Mouse (Mus musculus): Measurements from ENCODE around the gene Tepp. TPM values are rescaled to one million over a fixed set of nuclear protein-coding genes. Genes with fewer than 3 reads are reported as not detected.

Tepp gene
- polyA plus RNA-seq, 1 experiment from 2014 or later = not detected

DNA sequence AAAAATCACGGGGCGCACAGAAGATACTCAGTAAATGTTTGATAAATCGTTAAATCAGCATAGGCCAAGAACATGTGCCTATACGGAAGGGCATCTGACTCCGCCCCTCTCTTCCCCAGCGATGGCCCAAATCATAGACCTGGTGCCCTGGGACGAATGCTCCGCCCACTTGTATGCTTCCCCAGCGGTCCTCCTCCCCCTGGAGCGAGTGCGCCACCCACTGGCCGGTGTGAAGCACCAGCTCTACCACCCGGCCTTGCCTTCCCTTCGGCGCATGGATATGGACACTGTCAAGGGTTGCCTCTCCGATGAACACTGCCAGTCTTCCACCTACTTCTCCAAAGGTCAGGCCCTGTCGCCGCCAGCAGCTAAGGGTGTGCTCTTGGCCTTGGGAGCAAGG is 2.5 kb downstream of the Tepp start:
- ATAC-seq (ENCODE audit: low FRiP score, low read depth) = no peak
- H3K9ac ChIP-seq (replicated peaks) = no peak overlapping the region
- H3K27ac ChIP-seq (replicated peaks) = no peak overlapping the region
- peaks cover 17% of the 10 kb centered on the region for H3K4me1 ChIP-seq
- H3K27me3 ChIP-seq = no peaks in the 10 kb centered on the region
- no peak overlapping the region for H3K4me2 ChIP-seq (replicated peaks)
- WGBS = 70% methylated on average over 18 of the region's 18 CpGs
- H3K4me3 ChIP-seq = no peak overlapping the region
- no peaks in the 10 kb centered on the region for H3K9me3 ChIP-seq
- H3K36me3 ChIP-seq = no peaks in the 10 kb centered on the region

DNA sequence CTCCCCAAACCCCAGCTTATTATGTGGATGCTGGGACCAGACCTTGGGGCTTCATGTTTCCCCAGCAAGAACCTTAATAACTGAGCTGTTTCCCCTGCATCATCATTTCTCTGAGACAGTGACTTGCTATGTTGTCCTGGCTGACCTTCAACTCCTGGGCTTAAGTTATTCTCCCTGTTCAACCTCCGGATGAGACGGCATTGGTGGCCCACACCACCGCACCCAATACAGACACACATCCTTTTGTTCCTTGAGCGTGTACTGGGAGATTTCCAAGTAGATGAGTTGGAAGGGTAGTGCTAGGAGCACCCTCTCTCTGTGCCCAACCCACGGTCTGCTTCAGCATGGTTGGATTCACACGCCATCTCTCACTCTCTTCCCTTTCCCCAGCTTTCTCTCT is 3.5 kb downstream of the Tepp start:
- peaks cover 6% of the 10 kb centered on the region; the same call in 1 of the 2 replicates for H3K27me3 ChIP-seq
- no peaks in the 10 kb centered on the region for H3K36me3 ChIP-seq
- no peak overlapping the region for H3K4me2 ChIP-seq (replicated peaks)
- H3K4me3 ChIP-seq = no peak overlapping the region
- no peak overlapping the region for H3K9ac ChIP-seq (replicated peaks)
- no peaks in the 10 kb centered on the region for H3K9me3 ChIP-seq
- WGBS = 92% methylated on average over 6 of the region's 6 CpGs
- H3K4me1 ChIP-seq = peaks cover 17% of the 10 kb centered on the region
- ATAC-seq (ENCODE audit: low FRiP score, low read depth) = no peak
- no peak overlapping the region for H3K27ac ChIP-seq (replicated peaks)

DNA sequence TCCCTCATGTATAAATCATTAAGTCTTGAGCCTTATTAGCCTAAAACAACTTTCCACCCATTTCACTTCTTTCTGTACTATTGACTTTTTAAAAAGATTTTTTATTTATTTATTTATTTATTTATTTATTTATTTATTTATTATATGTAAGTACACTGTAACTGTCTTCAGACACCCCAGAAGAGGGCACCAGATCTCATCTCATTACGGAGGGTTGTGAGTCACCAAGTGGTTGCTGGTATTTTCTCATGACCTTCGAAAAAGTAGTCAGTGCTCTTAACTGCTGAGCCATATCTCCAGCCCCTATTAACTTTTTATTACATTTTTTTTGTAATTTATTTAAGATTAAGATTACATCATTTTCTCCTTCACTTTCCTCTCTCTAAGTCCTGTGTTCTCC is 4.3 kb downstream of the Tepp start:
- Histone ChIP-seq H3K4me2 (replicated peaks) (no peak overlapping the region), H3K9me3 (no peaks in the 10 kb centered on the region), H3K4me1 (peaks cover 17% of the 10 kb centered on the region), H3K27me3 (peaks cover 11% of the 10 kb centered on the region), H3K4me3 (no peak overlapping the region), H3K27ac (replicated peaks) (no peak overlapping the region), H3K9ac (replicated peaks) (no peak overlapping the region), H3K36me3 (no peaks in the 10 kb centered on the region)
- whole genome bisulfite sequencing = 86% methylated on average over 2 of the region's 2 CpGs
- no peak for ATAC-seq (ENCODE audit: low FRiP score, low read depth)

DNA sequence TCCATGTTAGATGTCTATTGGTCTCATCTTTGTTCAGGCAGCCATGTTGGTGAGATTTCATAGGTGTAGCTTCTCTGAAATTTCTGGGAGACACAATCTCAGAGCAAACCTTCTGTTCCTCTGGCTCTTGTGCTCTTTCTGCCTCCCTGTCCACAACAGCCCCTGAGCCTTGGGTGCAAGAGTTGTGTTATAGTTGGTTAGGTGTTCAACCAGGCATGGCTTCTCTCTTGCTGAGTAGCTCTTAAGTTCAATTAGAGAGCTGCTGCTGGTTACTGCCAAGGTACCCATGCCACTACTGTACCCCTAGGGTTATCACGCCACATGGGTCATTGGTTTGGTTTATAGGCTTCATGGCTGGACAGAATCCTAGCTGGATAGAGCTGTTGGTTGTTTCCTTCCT is 5.0 kb downstream of the Tepp start:
- Histone ChIP-seq H3K27ac (replicated peaks) (no peak overlapping the region), H3K36me3 (no peaks in the 10 kb centered on the region), H3K4me2 (replicated peaks) (no peak overlapping the region), H3K4me3 (no peak overlapping the region), H3K27me3 (peaks cover 17% of the 10 kb centered on the region), H3K4me1 (peaks cover 19% of the 10 kb centered on the region), H3K9me3 (no peaks in the 10 kb centered on the region), H3K9ac (replicated peaks) (no peak overlapping the region)
- ATAC-seq (ENCODE audit: low FRiP score, low read depth) = no peak
- WGBS = 100% methylated on average over 1 of the region's 1 CpGs

DNA sequence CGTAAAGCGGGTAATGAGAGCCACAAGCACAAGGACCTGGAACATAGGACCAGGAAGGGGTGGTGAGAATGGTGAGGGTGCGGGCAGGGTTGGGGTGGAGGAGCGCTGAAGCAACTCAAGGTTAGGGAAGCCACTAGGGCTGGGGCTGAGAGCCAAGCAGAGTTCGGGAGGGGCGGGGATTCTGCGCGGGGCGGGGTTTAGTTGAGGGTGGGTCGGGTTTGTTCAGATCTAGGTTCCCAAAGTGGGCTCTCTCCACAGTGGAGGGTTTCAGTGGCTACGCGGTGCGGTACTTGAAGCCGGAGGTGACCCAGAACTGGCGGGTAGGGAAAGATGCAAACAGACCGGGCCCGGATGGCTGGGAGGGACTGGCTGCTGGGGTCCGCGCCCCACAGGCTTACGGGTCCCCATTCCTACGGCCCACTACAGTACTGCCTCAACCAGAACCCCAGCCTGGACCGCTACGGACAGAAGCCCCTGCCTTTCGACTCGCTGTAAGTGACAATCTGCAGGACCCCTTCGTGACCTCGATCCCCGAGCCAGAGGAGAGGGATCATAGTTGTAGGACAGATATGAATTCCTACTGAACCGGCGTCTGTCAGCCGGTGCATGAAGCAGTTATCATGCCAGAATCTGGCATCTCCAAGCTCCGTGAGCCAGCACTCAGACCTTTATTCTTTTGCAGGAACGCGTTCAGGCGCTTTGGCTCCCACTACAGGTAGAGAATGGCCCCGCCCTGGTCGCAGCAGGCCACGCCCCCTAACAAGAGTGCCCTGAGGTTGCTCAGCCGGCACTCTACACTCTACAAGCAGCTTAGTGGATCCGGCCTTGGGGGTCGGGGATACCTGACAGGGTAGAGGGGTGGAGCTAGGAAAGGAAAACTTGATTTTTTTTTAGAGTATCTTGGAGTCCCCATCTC is 10.1 kb downstream of the Tepp start:
- Histone ChIP-seq H3K9me3 (no peaks in the 10 kb centered on the region), H3K36me3 (peaks cover 14% of the 10 kb centered on the region), H3K27ac (replicated peaks) (no peak overlapping the region), H3K4me2 (replicated peaks) (peak overlapping the region; percentile 70), H3K4me3 (peak overlapping the region; percentile 39), H3K9ac (replicated peaks) (no peak overlapping the region; the same call in 1 of the 2 replicates), H3K27me3 (peaks cover 25% of the 10 kb centered on the region), H3K4me1 (peaks cover 20% of the 10 kb centered on the region)
- 2% methylated on average over 37 of the region's 41 CpGs for WGBS
- ATAC-seq (ENCODE audit: low FRiP score, low read depth) = peak; percentile 64

DNA sequence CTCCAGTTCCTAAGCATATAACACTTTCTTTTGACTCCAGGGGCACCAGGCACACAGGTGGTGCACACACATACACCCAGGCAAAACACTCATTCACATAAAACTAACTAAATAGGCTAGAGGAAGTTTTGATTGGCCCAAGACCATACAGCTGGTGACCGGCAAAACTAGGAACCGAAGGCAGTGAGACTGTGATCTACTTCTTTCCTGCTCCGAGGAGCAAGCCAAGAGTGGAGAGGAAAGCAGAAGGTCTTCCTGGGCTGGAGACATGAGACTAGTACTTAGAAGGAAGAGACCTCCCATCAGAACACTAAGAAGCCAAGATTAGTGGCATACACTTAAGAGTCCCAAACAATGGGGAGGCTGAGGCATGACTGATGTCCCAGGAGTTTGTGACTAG is 12.8 kb downstream of the Tepp start:
- WGBS = 84% methylated on average over 3 of the region's 3 CpGs
- ATAC-seq (ENCODE audit: low FRiP score, low read depth) = no peak

DNA sequence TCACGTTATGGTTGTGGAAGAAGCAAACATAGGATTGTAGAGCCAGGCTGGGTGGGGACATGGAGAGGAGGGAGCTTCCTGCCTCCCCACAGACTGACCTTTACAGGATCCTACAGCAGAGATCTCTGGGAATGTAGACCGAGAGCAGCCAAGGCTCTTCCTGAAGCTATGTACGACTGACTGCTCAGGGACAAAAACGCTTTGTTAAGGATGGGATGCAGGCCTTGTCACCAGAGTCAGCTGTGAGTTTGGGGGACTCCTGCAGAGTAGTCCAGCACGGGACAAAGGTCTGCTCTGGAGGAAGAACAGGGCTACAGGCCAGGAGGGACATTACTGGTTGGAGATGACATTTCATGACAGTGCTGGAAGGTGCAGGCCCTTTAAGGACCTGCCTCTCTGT is 14.3 kb downstream of the Tepp start:
- no peak overlapping the region for H3K27ac ChIP-seq (replicated peaks)
- H3K4me2 ChIP-seq (replicated peaks) = no peak overlapping the region
- no peak overlapping the region for H3K4me3 ChIP-seq
- H3K9ac ChIP-seq (replicated peaks) = no peak overlapping the region
- WGBS = 48% methylated on average over 5 of the region's 5 CpGs
- ATAC-seq (ENCODE audit: low FRiP score, low read depth) = no peak
- H3K4me1 ChIP-seq = peaks cover 31% of the 10 kb centered on the region
- no peaks in the 10 kb centered on the region for H3K9me3 ChIP-seq
- peaks cover 54% of the 10 kb centered on the region for H3K36me3 ChIP-seq
- peaks cover 15% of the 10 kb centered on the region for H3K27me3 ChIP-seq

More for the DNA sequence above, 12.8 kb downstream of the Tepp start:
- Histone ChIP-seq H3K4me3 (no peak overlapping the region), H3K4me1 (peaks cover 29% of the 10 kb centered on the region), H3K9me3 (no peaks in the 10 kb centered on the region), H3K4me2 (replicated peaks) (no peak overlapping the region), H3K27ac (replicated peaks) (no peak overlapping the region), H3K36me3 (peaks cover 39% of the 10 kb centered on the region), H3K9ac (replicated peaks) (no peak overlapping the region), H3K27me3 (peaks cover 24% of the 10 kb centered on the region)

DNA sequence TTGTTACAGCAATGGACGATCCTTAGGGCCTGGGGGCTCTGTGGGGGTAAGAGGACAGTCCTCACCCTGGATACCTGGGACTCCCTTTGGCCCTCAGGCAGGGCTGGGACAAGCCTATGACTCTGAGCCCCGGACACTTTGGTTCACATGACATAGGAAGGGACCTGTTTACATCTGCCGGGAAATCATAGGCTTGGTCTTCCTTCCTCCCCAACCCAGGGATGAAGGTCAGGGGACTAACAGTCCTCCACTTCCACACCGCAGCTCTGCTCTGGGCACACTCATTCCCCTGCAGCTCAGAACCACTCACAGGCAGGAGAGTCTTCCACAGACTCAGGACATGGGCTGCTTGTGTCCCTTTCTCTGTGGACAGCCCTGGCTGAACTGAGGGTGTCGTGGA is 16.5 kb downstream of the Tepp start:
- Histone ChIP-seq H3K4me3 (no peak overlapping the region), H3K36me3 (peaks cover 55% of the 10 kb centered on the region), H3K27ac (replicated peaks) (no peak overlapping the region), H3K9me3 (no peaks in the 10 kb centered on the region), H3K4me2 (replicated peaks) (no peak overlapping the region), H3K4me1 (peaks cover 29% of the 10 kb centered on the region), H3K9ac (replicated peaks) (no peak overlapping the region), H3K27me3 (no peaks in the 10 kb centered on the region)
- 86% methylated on average over 5 of the region's 5 CpGs for WGBS
- no peak for ATAC-seq (ENCODE audit: low FRiP score, low read depth)

DNA sequence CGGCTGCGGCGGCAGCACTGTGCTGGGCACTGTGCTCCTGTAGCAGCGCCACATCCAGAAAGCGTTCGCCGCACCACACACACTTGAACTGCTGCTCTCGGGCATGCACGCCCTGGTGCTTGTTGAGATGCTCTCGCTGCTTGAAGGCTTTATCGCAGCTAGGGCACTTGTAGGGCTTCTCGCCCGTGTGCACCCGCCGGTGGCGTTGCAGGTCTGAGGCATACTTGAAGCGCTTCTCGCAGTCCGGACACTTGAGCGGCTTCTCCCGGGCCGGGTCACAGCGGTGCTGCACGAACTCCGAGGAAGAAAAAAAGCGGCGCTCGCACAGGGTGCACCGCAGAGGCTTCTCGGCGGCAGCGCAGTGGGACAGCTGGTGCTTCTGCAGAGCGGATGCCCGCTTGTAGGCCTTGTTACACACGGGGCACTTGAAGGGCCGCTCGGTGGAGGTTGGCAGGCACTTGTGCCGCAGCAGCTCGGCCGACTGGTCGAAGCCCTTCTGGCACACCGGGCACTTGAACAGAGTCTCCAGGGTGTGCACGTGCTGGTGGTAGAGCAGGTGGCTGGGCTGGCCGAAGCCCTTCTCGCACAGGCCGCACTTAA is 17.6 kb downstream of the Tepp start:
- no peak overlapping the region for H3K9ac ChIP-seq (replicated peaks)
- H3K36me3 ChIP-seq = peaks cover 55% of the 10 kb centered on the region
- no peaks in the 10 kb centered on the region for H3K27me3 ChIP-seq
- H3K9me3 ChIP-seq = no peaks in the 10 kb centered on the region
- H3K4me2 ChIP-seq (replicated peaks) = no peak overlapping the region
- 85% methylated on average over 46 of the region's 46 CpGs for WGBS
- H3K4me1 ChIP-seq = peaks cover 29% of the 10 kb centered on the region
- H3K4me3 ChIP-seq = no peak overlapping the region
- H3K27ac ChIP-seq (replicated peaks) = no peak overlapping the region
- ATAC-seq (ENCODE audit: low FRiP score, low read depth) = no peak

DNA sequence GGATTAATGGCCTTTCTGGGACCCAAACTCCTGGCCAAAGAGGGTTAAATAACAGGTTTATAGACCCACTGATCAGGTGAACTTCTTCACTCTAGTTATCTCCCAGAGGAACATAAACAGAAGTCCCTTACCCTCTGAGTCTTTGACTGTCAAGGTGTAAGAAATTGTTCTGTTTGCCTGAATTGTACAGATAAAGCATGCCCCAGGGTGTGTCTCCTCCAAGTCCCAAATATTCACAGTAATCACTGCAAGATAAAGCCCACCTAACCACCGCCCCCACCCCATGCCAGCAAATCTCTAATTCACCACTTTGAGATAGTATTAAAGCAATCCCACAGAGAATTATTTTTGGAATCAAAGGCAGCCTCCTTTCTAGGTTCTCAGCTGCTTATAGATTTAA is 20.0 kb downstream of the Tepp start:
- no peak overlapping the region for H3K27ac ChIP-seq (replicated peaks)
- WGBS = 89% methylated on average over 1 of the region's 1 CpGs
- no peak for ATAC-seq (ENCODE audit: low FRiP score, low read depth)

DNA sequence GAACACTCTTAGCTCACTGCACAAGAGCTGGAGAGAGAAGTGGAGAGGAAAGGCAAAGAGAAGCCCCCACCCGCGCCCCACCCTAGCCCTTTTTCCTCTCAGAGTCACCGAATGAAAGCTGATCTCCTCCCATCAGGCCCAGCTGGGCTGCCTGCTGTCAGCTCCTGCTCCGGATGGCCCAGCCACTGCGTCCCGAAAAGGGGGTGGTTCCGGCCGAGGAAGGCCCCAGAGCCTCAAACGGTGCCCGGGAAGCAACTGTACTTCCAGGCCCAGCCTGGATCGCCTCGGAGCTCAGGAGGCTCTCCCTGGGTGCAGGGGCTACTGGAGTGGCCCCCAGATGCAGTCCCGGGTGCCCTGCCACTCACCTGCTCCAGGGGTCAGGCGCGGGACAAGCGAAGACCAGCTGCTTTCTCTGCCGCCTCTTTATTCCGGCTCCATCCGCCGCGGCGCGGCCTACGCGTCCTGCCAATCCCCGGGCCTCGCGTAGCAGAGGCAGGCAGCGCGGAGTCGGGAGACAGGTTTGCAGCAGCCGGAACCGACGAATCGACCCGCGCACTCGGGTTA is 20.9 kb downstream of the Tepp start:
- peak overlapping the region; percentile 88 for H3K4me2 ChIP-seq (replicated peaks)
- peak overlapping the region; percentile 95 for H3K4me3 ChIP-seq
- no peaks in the 10 kb centered on the region for H3K9me3 ChIP-seq
- peak overlapping the region; percentile 95 for H3K9ac ChIP-seq (replicated peaks)
- H3K27ac ChIP-seq (replicated peaks) = peak overlapping the region; percentile 98
- H3K36me3 ChIP-seq = peaks cover 40% of the 10 kb centered on the region
- H3K27me3 ChIP-seq = no peaks in the 10 kb centered on the region
- H3K4me1 ChIP-seq = peaks cover 24% of the 10 kb centered on the region
- under 1% methylated on average over 38 of the region's 38 CpGs for WGBS
- peak; percentile 42 for ATAC-seq (ENCODE audit: low FRiP score, low read depth)

More for the DNA sequence above, 20.0 kb downstream of the Tepp start:
- H3K4me1 ChIP-seq = peaks cover 24% of the 10 kb centered on the region
- H3K9me3 ChIP-seq = no peaks in the 10 kb centered on the region
- H3K9ac ChIP-seq (replicated peaks) = peak overlapping the region; percentile 95
- peak overlapping the region; percentile 95 for H3K4me3 ChIP-seq
- H3K27me3 ChIP-seq = no peaks in the 10 kb centered on the region
- peak overlapping the region; percentile 88 for H3K4me2 ChIP-seq (replicated peaks)
- H3K36me3 ChIP-seq = peaks cover 47% of the 10 kb centered on the region

Data from midbrain, embryonic 12.5 days (tissue).